Mouse (Mus musculus) subcutaneous adipose tissue, adult 2 months (tissue): ENCODE data around the gene Dhx16. TPM values are rescaled to one million over a fixed set of nuclear protein-coding genes. Genes with fewer than 3 reads are reported as not detected.

Source experiments
- polyA plus RNA-seq: library from polyadenylated mRNA; depleted of rRNA; stranded (reverse); fragments of >200 nt; gene quantifications from 2 replicates; pipeline ENCODE4 v1.2.3, GENCODE M21; 2012; ENCODE audit warnings: low replicate concordance; rRNA removed

Gene Dhx16
- polyA plus RNA-seq = 59.8 and 74.9 TPM in 2 replicates

GRCm38 (mm10) chr17:35879245-35880057 is at the start of gene Dhx16:
Gene Dhx16, plus strand, starts transcription at chr17:35879819.

GRCm38 (mm10) chr17:35838122-35838544 is 41.5 kb upstream of the Dhx16 start, which contains the start of gene Tubb5:
Gene Tubb5, minus strand, starts transcription at chr17:35838306.

GRCm38 (mm10) chr17:35841076-35841950 is 38.3 kb upstream of the Dhx16 start, which contains the start of gene Mdc1:
Gene Mdc1, plus strand, starts transcription at chr17:35841515.

GRCm38 (mm10) chr17:35861198-35861857 is 18.3 kb upstream of the Dhx16 start, which contains the start of gene Nrm:
Gene Nrm, plus strand, starts transcription at chr17:35861318.

GRCm38 (mm10) chr17:35865481-35866280 is 13.9 kb upstream of the Dhx16 start, which contains the start of gene Ppp1r18:
Gene Ppp1r18, plus strand, starts transcription at chr17:35865593.

GRCm38 (mm10) chr17:35896781-35897643 is 17.4 kb downstream of the Dhx16 start, which contains the start of gene 2310061I04Rik:
Gene 2310061I04Rik, minus strand, starts transcription at chr17:35897431.

GRCm38 (mm10) chr17:35909919-35910369 is 30.3 kb downstream of the Dhx16 start, which contains the start of gene Atat1:
Gene Atat1, minus strand, starts transcription at chr17:35910075.

GRCm38 (mm10) chr17:35916297-35917142 is 36.9 kb downstream of the Dhx16 start, which contains the start of the genes Mrps18b and Ppp1r10:
Gene Mrps18b, minus strand, starts transcription at chr17:35916389.
Gene Ppp1r10, plus strand, starts transcription at chr17:35916434.

Other genes starting within 250 kb of the Dhx16 start
- 0.04 and 0.19 TPM in 2 replicates for gene Mucl3, start 236.1 kb upstream of the Dhx16 start, polyA plus RNA-seq
- 21.8 and 47.6 TPM in 2 replicates for gene Vars2, start 212.2 kb upstream of the Dhx16 start, polyA plus RNA-seq
- 25.6 and 38.5 TPM in 2 replicates for gene Gtf2h4, start 206.1 kb upstream of the Dhx16 start, polyA plus RNA-seq
- 44.4 and 64.0 TPM in 2 replicates for gene Ddr1, start 175.2 kb upstream of the Dhx16 start, polyA plus RNA-seq
- gene Ier3, start 58.1 kb upstream of the Dhx16 start, polyA plus RNA-seq = 11.6 and 26.3 TPM in 2 replicates
- gene Flot1, start 56.6 kb upstream of the Dhx16 start, polyA plus RNA-seq = 74.1 and 117 TPM in 2 replicates
- 262 and 722 TPM in 2 replicates for gene Tubb5, start 41.5 kb upstream of the Dhx16 start, polyA plus RNA-seq
- 6.8 and 17.1 TPM in 2 replicates for gene Mdc1, start 38.3 kb upstream of the Dhx16 start, polyA plus RNA-seq
- gene Nrm, start 18.5 kb upstream of the Dhx16 start, polyA plus RNA-seq = 8.9 and 33.1 TPM in 2 replicates
- 70.8 and 77.1 TPM in 2 replicates for gene Ppp1r18, start 14.2 kb upstream of the Dhx16 start, polyA plus RNA-seq
- 56.2 and 59.4 TPM in 2 replicates for gene 2310061I04Rik, start 17.6 kb downstream of the Dhx16 start, polyA plus RNA-seq
- 55.6 and 80.0 TPM in 2 replicates for gene Atat1, start 30.3 kb downstream of the Dhx16 start, polyA plus RNA-seq
- 122 and 128 TPM in 2 replicates for gene Mrps18b, start 36.6 kb downstream of the Dhx16 start, polyA plus RNA-seq
- 18.8 and 32.6 TPM in 2 replicates for gene Ppp1r10, start 36.6 kb downstream of the Dhx16 start, polyA plus RNA-seq
- gene Abcf1, start 89.9 kb downstream of the Dhx16 start, polyA plus RNA-seq = 61.7 and 91.3 TPM in 2 replicates
- 23.8 and 31.5 TPM in 2 replicates for gene Gnl1, start 100.0 kb downstream of the Dhx16 start, polyA plus RNA-seq
- gene Prr3, start 100.4 kb downstream of the Dhx16 start, polyA plus RNA-seq = 18.8 and 28.7 TPM in 2 replicates
- 2.8 and 14.8 TPM in 2 replicates for gene H2-T24, start 140.7 kb downstream of the Dhx16 start, polyA plus RNA-seq
- 124 and 208 TPM in 2 replicates for gene H2-T23, start 153.0 kb downstream of the Dhx16 start, polyA plus RNA-seq
- gene H2-T22, start 162.9 kb downstream of the Dhx16 start, polyA plus RNA-seq = 82.2 and 154 TPM in 2 replicates
- 0.14 TPM in 1 of 2 replicates, not detected in the other for gene Gm6034, start 163.1 kb downstream of the Dhx16 start, polyA plus RNA-seq
- gene Gm11127, start 178.6 kb downstream of the Dhx16 start, polyA plus RNA-seq = 0.21 and 0.52 TPM in 2 replicates
- 0.33 and 0.83 TPM in 2 replicates for gene Gm19684, start 241.9 kb downstream of the Dhx16 start, polyA plus RNA-seq
- gene Gm7030, start 249.6 kb downstream of the Dhx16 start, polyA plus RNA-seq = 0.33 TPM in 1 of 2 replicates, not detected in the other